Mouse (Mus musculus) C2C12 (cell line): ENCODE measurements around the gene Ankrd12. TPM values are rescaled to one million over a fixed set of nuclear protein-coding genes. Genes with fewer than 3 reads are reported as not detected.
A peak's percentile ranks its signal among the peaks of the same experiment; 100 is the strongest.

Source experiments
- H3K27me3 ChIP-seq: one replicate; pipeline ENCODE4 v1.6.1; 2011; ENCODE audit not compliant: control insufficient read depth, insufficient read depth, insufficient read length
- H3K36me3 ChIP-seq: one replicate; pipeline ENCODE4 v1.6.1; 2011; ENCODE audit not compliant: control insufficient read depth, insufficient read depth
- H3K4me3 ChIP-seq: one replicate; pipeline ENCODE4 v1.5.1; 2011; ENCODE audit warnings: mild to moderate bottlenecking, control low read depth; ENCODE audit not compliant: poor library complexity, insufficient read depth, severe bottlenecking
- H3K79me2 ChIP-seq: one replicate; pipeline ENCODE4 v1.6.1; 2011; ENCODE audit not compliant: control insufficient read depth, insufficient read depth
- H3K79me3 ChIP-seq: one replicate; pipeline ENCODE4 v1.6.1; 2011; ENCODE audit warnings: low read depth, control low read depth
- H3ac ChIP-seq: one replicate; pipeline ENCODE3; 2011; ENCODE audit warnings: low read depth; ENCODE audit not compliant: control insufficient read depth, insufficient read length
- CEBPB ChIP-seq: IDR thresholded peaks from one replicate; pipeline ENCODE4 v1.6.1; 2011; ENCODE audit warnings: low read depth, mild to moderate bottlenecking, control low read depth, moderate library complexity
- CTCF ChIP-seq: IDR thresholded peaks from one replicate; pipeline ENCODE4 v1.5.1; 2011; ENCODE audit not compliant: control insufficient read depth, insufficient read depth, insufficient read length
- FOSL1 ChIP-seq: IDR thresholded peaks from one replicate; pipeline ENCODE4 v1.8.0; 2011; ENCODE audit warnings: mild to moderate bottlenecking, low read length; ENCODE audit not compliant: poor library complexity, insufficient read depth, severe bottlenecking
- MAX ChIP-seq: IDR thresholded peaks from one replicate; pipeline ENCODE4 v1.6.1; 2011; ENCODE audit warnings: mild to moderate bottlenecking, control low read depth
- MYOD1 ChIP-seq: IDR thresholded peaks from one replicate; pipeline ENCODE4 v1.6.1; 2011; ENCODE audit warnings: low read depth; ENCODE audit not compliant: control insufficient read depth, insufficient read length
- MYOG ChIP-seq: IDR thresholded peaks from one replicate; pipeline ENCODE4 v1.6.1; 2011; ENCODE audit not compliant: control insufficient read depth, insufficient read length; ENCODE audit errors: extremely low read depth
- USF1 ChIP-seq: IDR thresholded peaks from one replicate; pipeline ENCODE4 v1.6.1; 2011; ENCODE audit warnings: low read depth, mild to moderate bottlenecking, control low read depth, moderate library complexity
- polyA plus RNA-seq: library from polyadenylated mRNA; unstranded; fragments of >200 nt; fragmentation: generic; extraction: Trizol; gene quantifications from one replicate; pipeline ENCODE4 v1.2.1, GENCODE M21; 2012; ENCODE audit warnings: missing spikeins

The Ankrd12 gene
- polyA plus RNA-seq, 1 experiment = 3.1 TPM

DNA sequence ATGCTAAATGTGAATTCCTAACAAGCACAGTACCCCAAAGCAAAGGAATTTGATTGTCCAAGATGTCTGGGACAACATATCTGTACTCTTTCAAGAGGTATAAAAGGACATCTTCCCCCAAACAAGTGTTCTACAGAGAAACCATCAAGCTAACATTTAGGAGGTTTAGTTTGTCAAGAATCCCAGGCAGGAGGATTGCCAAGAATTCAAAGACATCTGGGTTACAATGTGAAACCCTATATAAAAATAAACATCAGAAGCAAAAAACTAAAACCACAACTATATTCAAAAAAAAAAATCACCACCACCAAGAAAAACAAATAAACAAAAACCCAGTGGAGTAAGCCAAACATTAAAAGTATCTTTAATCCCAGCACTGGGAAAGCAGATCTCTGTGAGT lies 13.4 kb upstream of the Ankrd12 start:
- H3ac ChIP-seq = no peak overlapping the region
- peaks cover 48% of the 10 kb centered on the region for H3K79me2 ChIP-seq
- TF ChIP-seq CTCF (no peak), MYOD1 (no peak), USF1 (no peak), CEBPB (no peak), MAX (no peak), MYOG (no peak), FOSL1 (no peak)
- peaks cover 49% of the 10 kb centered on the region for H3K36me3 ChIP-seq
- no peak overlapping the region for H3K4me3 ChIP-seq
- H3K27me3 ChIP-seq = no peaks in the 10 kb centered on the region
- H3K79me3 ChIP-seq = peaks cover 9% of the 10 kb centered on the region

DNA sequence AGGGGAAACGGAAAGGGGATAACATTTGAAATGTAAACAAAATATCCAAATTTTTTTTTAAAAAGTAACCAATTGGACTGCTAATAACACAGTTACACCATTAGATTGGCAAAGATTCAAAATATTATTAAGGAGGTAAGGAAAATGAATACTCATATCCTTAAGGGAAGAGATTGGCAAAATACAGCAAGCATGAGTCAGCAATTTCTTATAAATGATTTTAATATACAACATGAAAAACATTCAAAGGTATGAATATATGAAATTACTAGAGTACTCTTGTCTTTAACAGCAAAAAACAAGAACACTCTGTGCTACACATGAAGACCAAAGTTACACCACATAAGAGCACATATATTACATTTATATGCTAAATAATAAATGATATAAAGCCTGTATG lies 8.1 kb upstream of the Ankrd12 start:
- no peak overlapping the region for H3K4me3 ChIP-seq
- H3K79me3 ChIP-seq = no peaks in the 10 kb centered on the region
- H3K27me3 ChIP-seq = no peaks in the 10 kb centered on the region
- TF ChIP-seq FOSL1 (no peak), USF1 (no peak), MAX (no peak), CTCF (no peak), MYOG (no peak), CEBPB (no peak), MYOD1 (no peak)
- H3K36me3 ChIP-seq = peaks cover 61% of the 10 kb centered on the region
- no peak overlapping the region for H3ac ChIP-seq
- H3K79me2 ChIP-seq = peaks cover 3% of the 10 kb centered on the region

DNA sequence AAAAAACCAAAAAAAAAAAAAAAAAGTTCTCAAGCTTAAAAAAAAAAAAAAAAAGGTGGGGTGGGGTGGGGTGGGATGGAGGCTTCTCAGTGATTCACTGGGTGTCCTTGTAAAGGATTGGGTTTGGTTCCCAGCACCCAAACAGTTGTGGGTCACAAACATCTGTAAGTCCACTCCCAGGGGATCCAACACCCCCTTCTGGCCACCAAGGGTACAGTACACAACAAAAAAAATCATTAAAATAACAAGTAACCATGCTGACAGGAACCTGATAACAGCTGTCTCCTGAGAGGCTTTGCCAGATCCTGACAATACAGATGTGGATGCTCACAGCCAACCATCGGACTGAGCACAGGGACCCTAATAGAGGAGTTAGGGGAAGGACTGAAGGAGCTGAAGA lies 7.6 kb upstream of the Ankrd12 start:
- no peaks in the 10 kb centered on the region for H3K79me3 ChIP-seq
- no peak for TF ChIP-seq MAX
- TF ChIP-seq CEBPB = no peak
- TF ChIP-seq FOSL1 = no peak
- no peak for TF ChIP-seq CTCF
- TF ChIP-seq MYOG = no peak
- TF ChIP-seq USF1 = no peak
- TF ChIP-seq MYOD1 = no peak
- H3ac ChIP-seq = no peak overlapping the region
- H3K4me3 ChIP-seq = no peak overlapping the region
- H3K27me3 ChIP-seq = no peaks in the 10 kb centered on the region
- peaks cover 61% of the 10 kb centered on the region for H3K36me3 ChIP-seq
- H3K79me2 ChIP-seq = no peaks in the 10 kb centered on the region

DNA sequence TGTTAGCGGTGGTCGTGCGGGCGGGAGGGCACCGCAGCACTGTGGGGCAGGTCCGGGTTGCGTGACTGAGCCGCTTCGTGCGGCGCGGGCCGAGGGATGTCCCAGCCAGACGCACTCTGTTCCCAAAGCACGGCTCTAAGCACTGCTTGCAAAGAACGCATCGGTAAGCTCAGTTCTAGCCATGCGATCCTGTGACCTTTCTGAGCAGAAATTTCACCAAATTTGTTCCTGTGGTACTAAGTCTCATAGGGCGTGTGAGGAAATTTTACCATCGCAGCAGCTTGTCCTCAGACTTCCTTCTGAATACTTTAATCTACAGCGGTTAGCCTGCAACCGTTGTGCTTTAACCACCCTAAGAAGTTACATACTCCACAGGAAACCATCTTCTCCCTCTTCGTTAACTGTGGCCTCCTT lies 555 bp upstream of the Ankrd12 start:
- Histone ChIP-seq H3K79me3 (peaks cover 8% of the 10 kb centered on the region), H3K27me3 (no peaks in the 10 kb centered on the region), H3K36me3 (peaks cover 34% of the 10 kb centered on the region), H3ac (peak overlapping the region; percentile 78), H3K4me3 (peak overlapping the region; percentile 72), H3K79me2 (peaks cover 36% of the 10 kb centered on the region)
- no peak for TF ChIP-seq MAX
- no peak for TF ChIP-seq USF1
- TF ChIP-seq MYOG = no peak
- TF ChIP-seq MYOD1 = no peak
- no peak for TF ChIP-seq CEBPB
- TF ChIP-seq CTCF = no peak
- TF ChIP-seq FOSL1 = no peak

DNA sequence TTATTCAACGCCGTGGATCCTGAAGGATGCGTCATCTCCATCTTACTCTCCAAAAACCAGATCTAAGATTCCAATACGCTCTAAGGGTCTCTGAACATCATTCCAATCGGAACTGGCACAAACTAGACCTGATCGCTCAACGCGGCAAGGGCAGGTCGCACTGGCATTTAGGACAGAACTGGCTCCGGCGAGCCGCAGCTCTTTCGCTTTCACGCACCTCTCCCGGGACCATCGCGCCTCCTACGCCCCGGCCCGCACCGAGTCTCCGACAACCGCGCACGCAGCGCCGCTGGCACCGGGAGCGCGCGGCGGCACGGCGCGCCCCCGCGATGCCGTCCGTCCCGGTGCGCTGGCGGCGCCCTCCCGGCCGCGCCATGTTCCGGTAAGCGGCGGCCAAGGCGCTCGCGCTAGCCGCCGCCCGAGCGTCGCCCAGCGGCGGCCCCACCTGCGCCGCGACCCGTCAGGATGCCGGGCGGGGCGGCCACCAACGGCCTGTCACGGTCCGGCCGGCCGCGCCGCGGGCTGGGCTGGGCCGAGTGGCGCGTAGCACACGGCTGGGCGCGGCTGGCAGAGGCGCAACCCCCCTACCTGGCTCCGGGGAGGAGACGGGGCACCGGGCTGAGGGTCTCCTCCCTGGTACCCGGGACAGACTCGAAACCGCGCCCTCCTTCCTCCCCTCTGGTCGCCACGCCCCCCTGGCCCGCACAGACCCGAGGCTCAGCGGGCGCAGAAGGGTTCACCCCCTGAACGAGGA lies 538 bp downstream of the Ankrd12 start:
- TF ChIP-seq MAX (no peak), CTCF (peak; percentile 18)
- Histone ChIP-seq H3K79me3 (peaks cover 8% of the 10 kb centered on the region), H3K79me2 (peaks cover 45% of the 10 kb centered on the region), H3K4me3 (peak overlapping the region; percentile 72), H3ac (peak overlapping the region; percentile 93), H3K36me3 (peaks cover 30% of the 10 kb centered on the region), H3K27me3 (no peaks in the 10 kb centered on the region)

DNA sequence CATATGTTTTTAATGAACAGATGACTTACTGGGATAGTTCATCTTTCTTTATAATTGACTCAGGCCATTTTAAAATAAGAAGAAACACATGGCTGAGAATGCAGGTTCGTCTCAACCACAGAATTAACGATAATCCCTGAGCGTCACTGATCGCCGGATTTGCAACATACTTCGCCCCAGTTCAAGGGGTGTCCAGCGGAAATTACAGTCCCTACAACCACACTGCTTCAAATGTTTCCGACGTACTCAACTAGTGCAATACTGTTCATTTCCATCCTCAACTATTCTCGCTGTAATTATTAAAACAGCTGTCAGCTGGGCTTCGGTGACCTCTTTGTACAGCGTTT lies 1.1 kb downstream of the Ankrd12 start:
- Histone ChIP-seq H3K4me3 (peak overlapping the region; percentile 72), H3K79me2 (peaks cover 45% of the 10 kb centered on the region), H3K27me3 (no peaks in the 10 kb centered on the region), H3K36me3 (peaks cover 25% of the 10 kb centered on the region), H3ac (peak overlapping the region; percentile 93), H3K79me3 (peaks cover 8% of the 10 kb centered on the region)
- TF ChIP-seq MAX = no peak
- no peak for TF ChIP-seq CTCF
- TF ChIP-seq MYOG = no peak
- TF ChIP-seq CEBPB = no peak
- TF ChIP-seq MYOD1 = no peak
- no peak for TF ChIP-seq USF1
- TF ChIP-seq FOSL1 = no peak
